In the genomic region with DNA sequence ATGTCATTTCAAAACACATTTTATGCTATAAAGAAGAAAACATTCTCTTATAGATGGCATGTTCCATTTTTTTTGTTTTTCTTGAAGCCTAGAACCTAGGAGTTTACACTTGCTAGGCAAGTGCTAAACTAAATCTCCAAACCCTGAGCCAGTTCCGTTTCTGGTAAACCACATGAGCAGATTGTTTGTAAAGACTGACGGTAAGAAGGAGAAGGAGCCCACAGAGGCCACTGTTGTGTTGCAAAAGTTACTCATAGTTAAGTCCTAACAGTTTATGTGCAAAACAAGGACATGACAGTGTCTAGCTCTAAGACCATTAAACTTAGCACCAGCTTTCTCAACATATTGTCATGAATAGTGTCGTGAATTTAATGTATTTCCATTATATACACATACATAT, we compare ENCODE assay signal across 24 mouse cellular contexts. TPM values are rescaled to one million over a fixed set of nuclear protein-coding genes. Genes with fewer than 3 reads are reported as not detected.
"Had no signal": no experiment of that assay in that cellular context is flagged by ENCODE, and none has a peak within 500 bp of the region (broad histone marks: within the 10 kb centered on the region; RNA-seq: fewer than 3 reads in every experiment).

No protein-coding gene starts in this region.

- H3K27ac ChIP-seq: gastrocnemius, adult 2 months; heart, adult 2 months; heart, embryonic 13.5 days; heart, embryonic 15.5 days; hindbrain, embryonic 10.5 days; hindbrain, embryonic 12.5 days; hindbrain, embryonic 14.5 days; intestine, embryonic 15.5 days; limb, embryonic 13.5 days; limb, embryonic 15.5 days; liver, embryonic 12.5 days had no signal

- ATAC-seq: hindbrain, embryonic 16.5 days; inflammation-experienced regulatory T-cells, adult 6 months; intestine, embryonic 15.5 days; intestine, postnatal 0 days; liver, embryonic 12.5 days had no signal

- DNase-seq: gastrocnemius, adult 2 months; gastrocnemius, postnatal 10 days; gastrocnemius, postnatal 25 days; heart, adult 11 months; heart, adult 2 months; heart, postnatal 4 days; kidney, adult 18-20 months; kidney, adult 8-10 months; kidney, postnatal 10 days; kidney, postnatal 25 days; layer of hippocampus, adult 9-11 months; layer of hippocampus, postnatal 36 days had no signal

- H3K4me3 ChIP-seq: gastrocnemius, adult 2 months; heart, adult 2 months; heart, embryonic 13.5 days; heart, embryonic 15.5 days; hindbrain, embryonic 10.5 days; hindbrain, embryonic 12.5 days; intestine, embryonic 15.5 days; limb, embryonic 13.5 days; limb, embryonic 15.5 days; liver, embryonic 12.5 days had no signal

- H3K36me3 ChIP-seq: heart, embryonic 13.5 days; heart, embryonic 15.5 days; hindbrain, embryonic 10.5 days; hindbrain, embryonic 12.5 days; intestine, embryonic 15.5 days; limb, embryonic 13.5 days; limb, embryonic 15.5 days; liver, embryonic 12.5 days had no signal

RNA-seq across cellular contexts. Expression of a gene that starts 53.0 kb away (rescaled TPM):
- total RNA-seq: gastrocnemius, adult 2 months; gastrocnemius, postnatal 25 days had no signal
- polyA plus RNA-seq: inflammation-experienced regulatory T-cells, adult 6 months had no signal
